Mouse (Mus musculus) kidney, postnatal 0 days (tissue): ENCODE data around the gene Gm28305. TPM values are rescaled to one million over a fixed set of nuclear protein-coding genes. Genes with fewer than 3 reads are reported as not detected.

Experiments
- ATAC-seq: fragments of 200-750 bp; cut with Nextera tagmentation; replicated peaks from 2 replicates; pipeline ENCODE4 v1.8.0; 2017; ENCODE audit warnings: low read depth, moderate number of reproducible peaks, moderate TSS enrichment, moderate library complexity; ENCODE audit not compliant: low FRiP score
- DNase-seq: peaks from one replicate; pipeline ENCODE4 v3.0.0-alpha.2; 2016; ENCODE audit warnings: low spot score
- H3K27ac ChIP-seq: fragments of 300-500 bp; sonication (generic); 2 replicates; pipeline ENCODE4 v1.5.1; 2014; ENCODE audit warnings: mild to moderate bottlenecking
- H3K27me3 ChIP-seq: fragments of 300-500 bp; sonication (generic); 2 replicates; pipeline ENCODE4 v1.6.1; 2014; ENCODE audit warnings: low read length, mixed read lengths; ENCODE audit not compliant: insufficient read depth
- H3K36me3 ChIP-seq: fragments of 300-500 bp; sonication (generic); 2 replicates; pipeline ENCODE4 v1.6.1; 2014; ENCODE audit warnings: low read length, mixed read lengths; ENCODE audit not compliant: insufficient read depth
- H3K4me1 ChIP-seq: fragments of 300-500 bp; sonication (generic); replicated peaks from 2 replicates; pipeline ENCODE4 v1.6.1; 2014; ENCODE audit warnings: antibody characterized with exemption, low read length, mixed read lengths; ENCODE audit not compliant: insufficient read depth
- H3K4me2 ChIP-seq: fragments of 300-500 bp; sonication (generic); 2 replicates; pipeline ENCODE4 v1.6.1; 2014; ENCODE audit warnings: mild to moderate bottlenecking, low read length, moderate library complexity, mixed read lengths
- H3K4me3 ChIP-seq: fragments of 300-500 bp; sonication (generic); replicated peaks from 2 replicates; pipeline ENCODE4 v1.5.1; 2014; ENCODE audit warnings: low read depth, low read length
- H3K9ac ChIP-seq: fragments of 300-500 bp; sonication (generic); 2 replicates; pipeline ENCODE4 v1.6.1; 2014; ENCODE audit warnings: low read depth, low read length
- H3K9me3 ChIP-seq: fragments of 300-500 bp; sonication (generic); replicated peaks from 2 replicates; pipeline ENCODE4 v1.6.1; 2016; ENCODE audit warnings: low read length, inconsistent platforms, mixed read lengths
- CTCF ChIP-seq: IDR thresholded peaks from 2 replicates; pipeline ENCODE4 v1.5.1; 2016; ENCODE audit warnings: antibody characterized with exemption, low read depth, mild to moderate bottlenecking, moderate library complexity
- WGBS: fragments of 180-500 bp; shearing (Covaris S2); extraction: QIAGEN DNeasy Blood & Tissue Kit; methylation state at CpG from one replicate; pipeline ENCODE4 v1.1.7; 2014; 5-methylcytosine and 5-hydroxymethylcytosine counted together
- polyA plus RNA-seq: library from polyadenylated mRNA; unstranded; fragments of >200 nt; fragmentation: Nextera tagmentation; extraction: Ambion mirVana; gene quantifications from 2 replicates; pipeline ENCODE4 v1.2.1, GENCODE M21; 2015

Gene Gm28305
- polyA plus RNA-seq, 1 experiment from 2014 or later: not detected

GRCm38 (mm10) chr9:104079379-104079778 lies 38.9 kb downstream of the Gm28305 start:
- no peaks in the 10 kb centered on the region for H3K4me1 ChIP-seq
- no peaks in the 10 kb centered on the region for H3K9me3 ChIP-seq
- H3K4me3 ChIP-seq: no peak overlapping the region
- no peak overlapping the region for H3K9ac ChIP-seq
- H3K4me2 ChIP-seq: no peak overlapping the region
- no peaks in the 10 kb centered on the region for H3K27me3 ChIP-seq
- H3K27ac ChIP-seq: no peak overlapping the region
- peak; percentile 66 for TF ChIP-seq CTCF
- peak; percentile 50 for DNase-seq
- no peaks in the 10 kb centered on the region for H3K36me3 ChIP-seq
- ATAC-seq: no peak; the same call in 1 of the 2 replicates
- 43% methylated on average over 5 of the region's 5 CpGs for WGBS

GRCm38 (mm10) chr9:104080038-104080437 lies 39.6 kb downstream of the Gm28305 start:
- DNase-seq (no peak), ATAC-seq (no peak)
- no peak overlapping the region for H3K4me2 ChIP-seq
- no peaks in the 10 kb centered on the region for H3K27me3 ChIP-seq
- no peak overlapping the region for H3K27ac ChIP-seq
- no peak overlapping the region for H3K4me3 ChIP-seq
- no peak for TF ChIP-seq CTCF
- H3K36me3 ChIP-seq: no peaks in the 10 kb centered on the region
- no peak overlapping the region for H3K9ac ChIP-seq
- H3K4me1 ChIP-seq: no peaks in the 10 kb centered on the region
- no peaks in the 10 kb centered on the region for H3K9me3 ChIP-seq
- 68% methylated on average over 3 of the region's 3 CpGs for WGBS

- Histone ChIP-seq H3K4me3 (no peak overlapping the region), H3K9me3 (no peaks in the 10 kb centered on the region), H3K4me2 (no peak overlapping the region), H3K4me1 (no peaks in the 10 kb centered on the region), H3K9ac (no peak overlapping the region), H3K36me3 (0 out of 2 replicates have a peak, but pooled peaks cover 3% of the 10 kb centered on the region), H3K27ac (no peak overlapping the region), H3K27me3 (no peaks in the 10 kb centered on the region)
- ATAC-seq (no peak), DNase-seq (no peak)
- no peak for TF ChIP-seq CTCF
- WGBS: 51% methylated on average over 4 of the region's 4 CpGs
Observed at GRCm38 (mm10) chr9:104085730-104086429, 45.4 kb downstream of the Gm28305 start.

- ATAC-seq: no peak
- H3K4me1 ChIP-seq: no peaks in the 10 kb centered on the region
- H3K27ac ChIP-seq: peak overlapping the region; percentile 47
- no peak overlapping the region for H3K4me3 ChIP-seq
- no peak for TF ChIP-seq CTCF
- peak; percentile 59 for DNase-seq
- no peak overlapping the region for H3K9ac ChIP-seq
- 0 out of 2 replicates have a peak, but pooled peaks cover 6% of the 10 kb centered on the region for H3K36me3 ChIP-seq
- no peak overlapping the region for H3K4me2 ChIP-seq
- 54% methylated on average over 8 of the region's 8 CpGs for WGBS
- H3K9me3 ChIP-seq: no peaks in the 10 kb centered on the region
- H3K27me3 ChIP-seq: no peaks in the 10 kb centered on the region
Observed at GRCm38 (mm10) chr9:104088555-104088954, 48.1 kb downstream of the Gm28305 start.

GRCm38 (mm10) chr9:104092945-104093344 lies 52.5 kb downstream of the Gm28305 start:
- Histone ChIP-seq H3K9me3 (no peaks in the 10 kb centered on the region), H3K27me3 (no peaks in the 10 kb centered on the region), H3K36me3 (0 out of 2 replicates have a peak, but pooled peaks cover 6% of the 10 kb centered on the region), H3K9ac (no peak overlapping the region), H3K4me1 (no peaks in the 10 kb centered on the region), H3K4me3 (no peak overlapping the region), H3K27ac (no peak overlapping the region), H3K4me2 (no peak overlapping the region)
- DNase-seq: no peak
- no peak for TF ChIP-seq CTCF
- 86% methylated on average over 5 of the region's 5 CpGs for WGBS
- no peak for ATAC-seq

GRCm38 (mm10) chr9:104098256-104098655 lies 57.8 kb downstream of the Gm28305 start:
- no peak for TF ChIP-seq CTCF
- H3K9ac ChIP-seq: no peak overlapping the region
- no peaks in the 10 kb centered on the region for H3K27me3 ChIP-seq
- no peaks in the 10 kb centered on the region for H3K9me3 ChIP-seq
- ATAC-seq (no peak), DNase-seq (no peak)
- no peak overlapping the region for H3K4me2 ChIP-seq
- H3K36me3 ChIP-seq: no peaks in the 10 kb centered on the region
- 43% methylated on average over 5 of the region's 5 CpGs for WGBS
- 0 out of 2 replicates have a peak, but pooled peaks cover 9% of the 10 kb centered on the region for H3K4me1 ChIP-seq
- H3K4me3 ChIP-seq: no peak overlapping the region
- no peak overlapping the region for H3K27ac ChIP-seq
